Mouse (Mus musculus) lung, embryonic 14.5 days (tissue): ENCODE results near the gene Uchl3. TPM values are rescaled to one million over a fixed set of nuclear protein-coding genes. Genes with fewer than 3 reads are reported as not detected.

Experiments
- ATAC-seq: fragments of 200-750 bp; cut with Nextera tagmentation; 2 replicates; pipeline ENCODE4 v1.8.0; 2017; ENCODE audit warnings: mild to moderate bottlenecking, moderate TSS enrichment, moderate library complexity; ENCODE audit not compliant: insufficient read depth
- DNase-seq: peaks from one replicate; pipeline ENCODE4 v3.0.0-alpha.2; 2015
- H3K27ac ChIP-seq: fragments of 300-500 bp; sonication (generic); 2 replicates; pipeline ENCODE4 v1.5.1; 2014; ENCODE audit warnings: low read depth, mild to moderate bottlenecking, moderate library complexity
- H3K27me3 ChIP-seq: fragments of 300-500 bp; sonication (generic); 2 replicates; pipeline ENCODE4 v1.6.1; 2014; ENCODE audit warnings: low read length, control low read depth; ENCODE audit not compliant: insufficient read depth
- H3K36me3 ChIP-seq: fragments of 300-500 bp; sonication (generic); 2 replicates; pipeline ENCODE4 v1.6.1; 2014; ENCODE audit warnings: control low read depth; ENCODE audit not compliant: insufficient read depth
- H3K4me1 ChIP-seq: fragments of 300-500 bp; sonication (generic); 2 replicates; pipeline ENCODE4 v1.6.1; 2014; ENCODE audit warnings: antibody characterized with exemption, control low read depth; ENCODE audit not compliant: insufficient read depth
- H3K4me2 ChIP-seq: fragments of 300-500 bp; sonication (generic); 2 replicates; pipeline ENCODE4 v1.6.1; 2014; ENCODE audit warnings: mild to moderate bottlenecking
- H3K4me3 ChIP-seq: fragments of 300-500 bp; sonication (generic); 2 replicates; pipeline ENCODE4 v1.5.1; 2014; ENCODE audit warnings: low read depth, low read length
- H3K9ac ChIP-seq: fragments of 300-500 bp; sonication (generic); 2 replicates; pipeline ENCODE4 v1.6.1; 2014
- H3K9me3 ChIP-seq: fragments of 300-500 bp; sonication (generic); 2 replicates; pipeline ENCODE4 v1.6.1; 2016; ENCODE audit warnings: low read depth, low read length, control low read depth
- CTCF ChIP-seq: IDR thresholded peaks from 2 replicates; pipeline ENCODE4 v1.5.1; 2016; ENCODE audit warnings: antibody characterized with exemption, low read depth
- WGBS: fragments of 180-500 bp; shearing (Covaris S2); extraction: QIAGEN DNeasy Blood & Tissue Kit; methylation state at CpG from one replicate; pipeline ENCODE4 v1.1.7; 2014; 5-methylcytosine and 5-hydroxymethylcytosine counted together
- polyA plus RNA-seq: library from polyadenylated mRNA; unstranded; fragments of >200 nt; fragmentation: Nextera tagmentation; extraction: Ambion mirVana; gene quantifications from 2 replicates; pipeline ENCODE4 v1.2.1, GENCODE M21; 2014

Gene Uchl3
- polyA plus RNA-seq, 1 experiment from 2014 or later: 150 TPM

GRCm38 (mm10) chr14:101729237-101729971, 75.6 kb downstream of the Uchl3 start, which contains the start of the genes Gm9922 and Lmo7:
Gene Gm9922, minus strand, starts transcription at chr14:101729814.
Gene Lmo7, plus strand, starts transcription at chr14:101729957.
- DNase-seq (peak; percentile 86), ATAC-seq (peak; percentile 96)
- TF ChIP-seq CTCF: peak; percentile 32
- 0 out of 2 replicates have a peak, but pooled peaks cover 4% of the 10 kb centered on the region for H3K4me1 ChIP-seq
- peaks cover 7% of the 10 kb centered on the region; the same call in 1 of the 2 replicates for H3K27me3 ChIP-seq
- H3K4me2 ChIP-seq: peak within 1 kb of the TSS; percentile 99
- WGBS: under 1% methylated on average over 51 of the region's 51 CpGs
- H3K9ac ChIP-seq: peak within 1 kb of the TSS; percentile 69
- no peaks in the 10 kb centered on the region for H3K36me3 ChIP-seq
- peak within 1 kb of the TSS; percentile 64 for H3K4me3 ChIP-seq
- no peak within 1 kb of the TSS for H3K27ac ChIP-seq
- no peaks in the 10 kb centered on the region for H3K9me3 ChIP-seq

- Histone ChIP-seq H3K4me3 (peak overlapping the region; percentile 64), H3K27me3 (peaks cover 7% of the 10 kb centered on the region; the same call in 1 of the 2 replicates), H3K36me3 (no peaks in the 10 kb centered on the region), H3K9ac (peak overlapping the region; percentile 69), H3K27ac (no peak overlapping the region), H3K4me2 (peak overlapping the region; percentile 99), H3K9me3 (no peaks in the 10 kb centered on the region), H3K4me1 (0 out of 2 replicates have a peak, but pooled peaks cover 4% of the 10 kb centered on the region)
- ATAC-seq (peak; percentile 56), DNase-seq (no peak)
- 1% methylated on average over 28 of the region's 28 CpGs for WGBS
- no peak for TF ChIP-seq CTCF
Measured at GRCm38 (mm10) chr14:101729972-101730692, 76.4 kb downstream of the Uchl3 start.

- Histone ChIP-seq H3K27me3 (peaks cover 7% of the 10 kb centered on the region; the same call in 1 of the 2 replicates), H3K4me3 (no peak overlapping the region), H3K9ac (no peak overlapping the region), H3K4me1 (0 out of 2 replicates have a peak, but pooled peaks cover 4% of the 10 kb centered on the region), H3K9me3 (no peaks in the 10 kb centered on the region), H3K36me3 (no peaks in the 10 kb centered on the region), H3K4me2 (no peak overlapping the region), H3K27ac (no peak overlapping the region)
- TF ChIP-seq CTCF: no peak
- DNase-seq: no peak
- no peak for ATAC-seq
- 22% methylated on average over 10 of the region's 10 CpGs for WGBS
Measured at GRCm38 (mm10) chr14:101733542-101734303, 80.0 kb downstream of the Uchl3 start.

GRCm38 (mm10) chr14:101737501-101737900, 83.7 kb downstream of the Uchl3 start:
- ATAC-seq (no peak), DNase-seq (no peak)
- H3K9ac ChIP-seq: no peak overlapping the region
- no peaks in the 10 kb centered on the region for H3K9me3 ChIP-seq
- no peak overlapping the region for H3K4me3 ChIP-seq
- no peaks in the 10 kb centered on the region for H3K36me3 ChIP-seq
- TF ChIP-seq CTCF: no peak
- no peak overlapping the region for H3K4me2 ChIP-seq
- H3K27ac ChIP-seq: no peak overlapping the region
- no peaks in the 10 kb centered on the region for H3K27me3 ChIP-seq
- 80% methylated on average over 4 of the region's 4 CpGs for WGBS
- no peaks in the 10 kb centered on the region for H3K4me1 ChIP-seq

Other genes starting within 250 kb of the Uchl3 start
- gene Tbc1d4, start 44.8 kb upstream of the Uchl3 start, polyA plus RNA-seq: 12.4 and 13.0 TPM in 2 replicates
- 75.3 and 88.6 TPM in 2 replicates for gene Commd6, start 13.3 kb upstream of the Uchl3 start, polyA plus RNA-seq
- 1.2 and 1.5 TPM in 2 replicates for gene Gm9922, start 75.8 kb downstream of the Uchl3 start, polyA plus RNA-seq
- 17.1 and 19.5 TPM in 2 replicates for gene Lmo7, start 76.0 kb downstream of the Uchl3 start, polyA plus RNA-seq